Mouse (Mus musculus) intestine, embryonic 14.5 days (tissue): ENCODE data around the gene Dedd. TPM values are rescaled to one million over a fixed set of nuclear protein-coding genes. Genes with fewer than 3 reads are reported as not detected.

Source experiments
- ATAC-seq: fragments of 200-750 bp; cut with Nextera tagmentation; replicated peaks from 2 replicates; pipeline ENCODE4 v1.8.0; 2017; ENCODE audit warnings: low read depth, moderate number of reproducible peaks, moderate TSS enrichment, moderate library complexity; ENCODE audit not compliant: low FRiP score, low TSS enrichment
- DNase-seq: peaks from one replicate; pipeline ENCODE4 v3.0.0-alpha.2; 2018; ENCODE audit warnings: low spot score
- H3K27ac ChIP-seq: fragments of 300-500 bp; sonication (generic); 2 replicates; pipeline ENCODE4 v1.5.1; 2014; ENCODE audit warnings: low read depth, mild to moderate bottlenecking, control low read depth
- H3K27me3 ChIP-seq: fragments of 300-500 bp; sonication (generic); replicated peaks from 2 replicates; pipeline ENCODE4 v1.6.1; 2014; ENCODE audit warnings: low read length, control low read depth; ENCODE audit not compliant: control insufficient read depth, insufficient read depth
- H3K36me3 ChIP-seq: fragments of 300-500 bp; sonication (generic); 2 replicates; pipeline ENCODE4 v1.6.1; 2014; ENCODE audit warnings: low read length, control low read depth; ENCODE audit not compliant: control insufficient read depth, insufficient read depth
- H3K4me1 ChIP-seq: fragments of 300-500 bp; sonication (generic); replicated peaks from 2 replicates; pipeline ENCODE4 v1.6.1; 2014; ENCODE audit warnings: low read length, control low read depth, mixed read lengths; ENCODE audit not compliant: control insufficient read depth, insufficient read depth
- H3K4me2 ChIP-seq: fragments of 300-500 bp; sonication (generic); 2 replicates; pipeline ENCODE4 v1.6.1; 2014; ENCODE audit warnings: low read length
- H3K4me3 ChIP-seq: fragments of 300-500 bp; sonication (generic); 2 replicates; pipeline ENCODE4 v1.5.1; 2014; ENCODE audit warnings: low read depth, low read length, control low read depth, mixed read lengths
- H3K9ac ChIP-seq: fragments of 300-500 bp; sonication (generic); 2 replicates; pipeline ENCODE4 v1.6.1; 2014; ENCODE audit warnings: mild to moderate bottlenecking, low read length
- H3K9me3 ChIP-seq: fragments of 300-500 bp; sonication (generic); 2 replicates; pipeline ENCODE4 v1.6.1; 2016; ENCODE audit warnings: low read length, control low read depth; ENCODE audit not compliant: control insufficient read depth
- WGBS: fragments of 180-500 bp; shearing (Covaris S2); extraction: QIAGEN DNeasy Blood & Tissue Kit; methylation state at CpG from one replicate; pipeline ENCODE4 v1.1.7; 2014; 5-methylcytosine and 5-hydroxymethylcytosine counted together
- polyA plus RNA-seq: library from polyadenylated mRNA; unstranded; fragments of >200 nt; fragmentation: Nextera tagmentation; extraction: Ambion mirVana; gene quantifications from 2 replicates; pipeline ENCODE4 v1.2.1, GENCODE M21; 2014

Gene Dedd
- polyA plus RNA-seq, 1 experiment from 2014 or later = 43.8 TPM

GRCm38 (mm10) chr1:171345225-171346094 lies 16.5 kb downstream of the Dedd start, which contains the start of the genes Nit1 and Pfdn2:
Gene Nit1, minus strand, starts transcription at chr1:171345646.
Gene Pfdn2, plus strand, starts transcription at chr1:171345670.
- Histone ChIP-seq H3K36me3 (peaks cover 35% of the 10 kb centered on the region), H3K4me1 (peaks cover 11% of the 10 kb centered on the region), H3K27me3 (no peaks in the 10 kb centered on the region), H3K4me3 (peak within 1 kb of the TSS; percentile 85), H3K9me3 (no peaks in the 10 kb centered on the region), H3K4me2 (peak within 1 kb of the TSS; percentile 95), H3K27ac (peak within 1 kb of the TSS; percentile 57), H3K9ac (peak within 1 kb of the TSS; percentile 82)
- DNase-seq = peak; percentile 95
- 1% methylated on average over 53 of the region's 53 CpGs for WGBS
- ATAC-seq = peak; percentile 88

DNA sequence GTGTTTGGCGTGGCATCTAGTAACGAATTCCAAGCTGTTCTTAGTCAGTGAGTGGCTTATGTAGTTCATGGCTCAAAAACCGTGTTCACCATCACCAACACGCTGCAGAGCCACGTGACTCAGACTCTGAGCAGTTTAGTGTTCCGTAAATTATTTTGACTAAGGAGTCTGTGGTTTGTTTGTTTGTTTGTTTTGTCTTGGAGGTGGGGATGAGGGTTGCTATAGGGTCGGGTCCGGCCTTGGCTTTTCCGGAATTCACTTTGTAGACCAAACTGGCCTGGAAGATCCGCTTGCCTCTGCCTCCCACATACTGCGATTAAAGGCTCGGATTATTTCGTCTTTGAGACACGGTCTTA lies 17.1 kb downstream of the Dedd start:
- Histone ChIP-seq H3K4me3 (peak overlapping the region; percentile 85), H3K9me3 (no peaks in the 10 kb centered on the region), H3K4me2 (peak overlapping the region; percentile 95), H3K9ac (peak overlapping the region; percentile 82), H3K27me3 (no peaks in the 10 kb centered on the region), H3K4me1 (peaks cover 11% of the 10 kb centered on the region), H3K36me3 (peaks cover 29% of the 10 kb centered on the region), H3K27ac (no peak overlapping the region)
- ATAC-seq = no peak; the same call in 1 of the 2 replicates
- DNase-seq = no peak
- 1% methylated on average over 14 of the region's 14 CpGs for WGBS

GRCm38 (mm10) chr1:171348665-171349064 lies 19.7 kb downstream of the Dedd start:
- no peak overlapping the region for H3K27ac ChIP-seq
- ATAC-seq = no peak
- DNase-seq = no peak
- 92% methylated on average over 3 of the region's 3 CpGs for WGBS
- H3K27me3 ChIP-seq = no peaks in the 10 kb centered on the region
- H3K4me1 ChIP-seq = peaks cover 9% of the 10 kb centered on the region
- no peak overlapping the region for H3K4me2 ChIP-seq
- no peaks in the 10 kb centered on the region for H3K9me3 ChIP-seq
- peaks cover 4% of the 10 kb centered on the region; the same call in 1 of the 2 replicates for H3K36me3 ChIP-seq
- no peak overlapping the region for H3K4me3 ChIP-seq
- H3K9ac ChIP-seq = no peak overlapping the region

- no peaks in the 10 kb centered on the region for H3K27me3 ChIP-seq
- 90% methylated on average over 2 of the region's 2 CpGs for WGBS
- H3K9me3 ChIP-seq = no peaks in the 10 kb centered on the region
- no peak overlapping the region for H3K9ac ChIP-seq
- no peak overlapping the region for H3K27ac ChIP-seq
- no peak overlapping the region for H3K4me3 ChIP-seq
- H3K4me1 ChIP-seq = peaks cover 9% of the 10 kb centered on the region
- no peak overlapping the region for H3K4me2 ChIP-seq
- DNase-seq (no peak), ATAC-seq (no peak)
- peaks cover 4% of the 10 kb centered on the region; the same call in 1 of the 2 replicates for H3K36me3 ChIP-seq
Observed at GRCm38 (mm10) chr1:171349210-171349609, 20.3 kb downstream of the Dedd start.

DNA sequence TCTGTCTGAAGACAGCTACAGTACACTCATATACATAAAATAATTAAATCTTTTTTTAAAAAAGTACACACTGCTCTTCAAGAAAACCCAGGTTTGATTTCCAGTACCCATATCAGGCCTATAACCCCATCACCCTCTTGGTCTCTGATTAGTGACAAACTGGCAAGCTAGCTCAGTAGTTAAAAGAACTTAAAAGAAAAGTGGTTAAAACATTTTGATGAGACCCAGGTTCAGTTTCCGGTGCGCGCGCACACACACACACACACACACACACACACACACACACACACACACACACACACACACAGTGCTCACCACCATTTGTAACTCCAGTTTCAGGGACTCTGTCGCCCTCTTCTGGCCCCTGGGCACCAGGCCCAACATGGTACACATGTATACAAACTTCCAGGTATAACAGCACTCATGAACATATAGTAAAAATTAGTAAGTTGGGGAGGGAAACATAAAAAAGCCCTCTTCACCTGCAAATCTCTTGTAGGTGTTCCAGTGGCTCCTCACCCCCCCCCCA lies 26.9 kb downstream of the Dedd start:
- DNase-seq (no peak), ATAC-seq (no peak)
- Histone ChIP-seq H3K9me3 (no peaks in the 10 kb centered on the region), H3K4me1 (peaks cover 3% of the 10 kb centered on the region; the same call in 1 of the 2 replicates), H3K4me2 (no peak overlapping the region), H3K4me3 (no peak overlapping the region), H3K36me3 (peaks cover 33% of the 10 kb centered on the region), H3K9ac (no peak overlapping the region), H3K27ac (no peak overlapping the region), H3K27me3 (no peaks in the 10 kb centered on the region)
- WGBS = 87% methylated on average over 5 of the region's 5 CpGs

GRCm38 (mm10) chr1:171356814-171357213 lies 27.9 kb downstream of the Dedd start:
- Histone ChIP-seq H3K36me3 (peaks cover 33% of the 10 kb centered on the region), H3K4me2 (no peak overlapping the region), H3K4me1 (peaks cover 6% of the 10 kb centered on the region), H3K27me3 (no peaks in the 10 kb centered on the region), H3K4me3 (no peak overlapping the region), H3K27ac (no peak overlapping the region), H3K9ac (no peak overlapping the region), H3K9me3 (no peaks in the 10 kb centered on the region)
- ATAC-seq (no peak), DNase-seq (no peak)
- WGBS = 86% methylated on average over 2 of the region's 2 CpGs

GRCm38 (mm10) chr1:171358421-171358820 lies 29.5 kb downstream of the Dedd start:
- no peak overlapping the region for H3K27ac ChIP-seq
- ATAC-seq (no peak), DNase-seq (no peak)
- peaks cover 6% of the 10 kb centered on the region for H3K4me1 ChIP-seq
- H3K9ac ChIP-seq = no peak overlapping the region
- no peak overlapping the region for H3K4me2 ChIP-seq
- H3K9me3 ChIP-seq = no peaks in the 10 kb centered on the region
- peaks cover 33% of the 10 kb centered on the region for H3K36me3 ChIP-seq
- 69% methylated on average over 4 of the region's 4 CpGs for WGBS
- H3K27me3 ChIP-seq = no peaks in the 10 kb centered on the region
- no peak overlapping the region for H3K4me3 ChIP-seq

GRCm38 (mm10) chr1:171360253-171360652 lies 31.3 kb downstream of the Dedd start:
- Histone ChIP-seq H3K9ac (peak overlapping the region; percentile 31), H3K27ac (no peak overlapping the region), H3K9me3 (no peaks in the 10 kb centered on the region), H3K27me3 (no peaks in the 10 kb centered on the region), H3K36me3 (peaks cover 33% of the 10 kb centered on the region), H3K4me1 (peaks cover 6% of the 10 kb centered on the region), H3K4me3 (peak overlapping the region; percentile 59), H3K4me2 (peak overlapping the region; percentile 56)
- no peak for DNase-seq
- ATAC-seq = peak; percentile 50
- WGBS = 9% methylated on average over 26 of the region's 26 CpGs
